Mouse (Mus musculus) ES-Bruce4 (cell line): Measurements from ENCODE around the gene Bcl7a. TPM values are rescaled to one million over a fixed set of nuclear protein-coding genes. Genes with fewer than 3 reads are reported as not detected.
A peak's percentile ranks its signal among the peaks of the same experiment; 100 is the strongest.

Experiments used
- H3K27ac ChIP-seq: 2 replicates; pipeline ENCODE4 v1.5.1; 2012; ENCODE audit warnings: low read length, inconsistent platforms; ENCODE audit not compliant: insufficient read depth
- H3K27me3 ChIP-seq: 2 replicates; pipeline ENCODE4 v1.6.1; 2012; ENCODE audit warnings: mild to moderate bottlenecking, low read length, inconsistent platforms; ENCODE audit not compliant: control insufficient read depth, poor library complexity, insufficient read depth, severe bottlenecking
- H3K36me3 ChIP-seq: 2 replicates; pipeline ENCODE4 v1.6.1; 2012; ENCODE audit warnings: inconsistent platforms, mild to moderate bottlenecking, low read length, moderate library complexity; ENCODE audit not compliant: control insufficient read depth, poor library complexity, insufficient read depth, severe bottlenecking
- H3K4me1 ChIP-seq: one replicate; pipeline ENCODE4 v1.8.1; 2011; ENCODE audit warnings: low read length; ENCODE audit not compliant: control insufficient read depth, insufficient read depth
- H3K4me3 ChIP-seq: 2 replicates; pipeline ENCODE4 v1.5.1; 2011; ENCODE audit warnings: low read depth, mild to moderate bottlenecking, low read length
- H3K9ac ChIP-seq: 2 replicates; pipeline ENCODE4 v1.6.1; 2012; ENCODE audit warnings: low read depth, mild to moderate bottlenecking, inconsistent platforms; ENCODE audit not compliant: poor library complexity, severe bottlenecking
- H3K9me3 ChIP-seq: replicated peaks from 2 replicates; pipeline ENCODE4 v1.6.1; 2012; ENCODE audit warnings: mild to moderate bottlenecking, low read length, inconsistent platforms; ENCODE audit not compliant: control insufficient read depth, poor library complexity, insufficient read depth, severe bottlenecking
- CTCF ChIP-seq: IDR thresholded peaks from one replicate; pipeline ENCODE4 v1.8.1; 2011; ENCODE audit warnings: low read depth, low read length
- EP300 ChIP-seq: IDR thresholded peaks from 2 replicates; pipeline ENCODE4 v1.6.1; 2011; ENCODE audit warnings: low read depth, low read length; ENCODE audit not compliant: insufficient read depth
- POLR2A ChIP-seq: IDR thresholded peaks from one replicate; pipeline ENCODE4 v1.8.1; 2011; ENCODE audit warnings: low read length; ENCODE audit not compliant: insufficient read depth
- polyA plus RNA-seq: library from polyadenylated mRNA; stranded (reverse); fragments of >200 nt; gene quantifications from 2 replicates; pipeline ENCODE4 v1.2.4, GENCODE M21; 2011; ENCODE audit warnings: low read depth; ENCODE audit not compliant: missing spikeins, insufficient read depth, insufficient read length

Gene Bcl7a
- polyA plus RNA-seq, 1 experiment = 25.4 TPM

- Histone ChIP-seq H3K27ac (no peak overlapping the region), H3K36me3 (no peaks in the 10 kb centered on the region; the same call in 1 of the 2 replicates), H3K9me3 (no peaks in the 10 kb centered on the region), H3K27me3 (no peaks in the 10 kb centered on the region), H3K4me1 (peaks cover 7% of the 10 kb centered on the region), H3K4me3 (no peak overlapping the region), H3K9ac (no peak overlapping the region)
- TF ChIP-seq POLR2A = no peak
- no peak for TF ChIP-seq EP300
- peak; percentile 67 for TF ChIP-seq CTCF
Measured at GRCm38 (mm10) chr5:123350386-123350785, 6.8 kb downstream of the Bcl7a start.

GRCm38 (mm10) chr5:123355918-123356317 lies 12.3 kb downstream of the Bcl7a start:
- Histone ChIP-seq H3K9ac (no peak overlapping the region), H3K9me3 (no peaks in the 10 kb centered on the region), H3K4me3 (no peak overlapping the region), H3K27me3 (no peaks in the 10 kb centered on the region), H3K27ac (peak overlapping the region; percentile 38; the same call in 1 of the 2 replicates), H3K36me3 (peaks cover 17% of the 10 kb centered on the region), H3K4me1 (peaks cover 6% of the 10 kb centered on the region)
- TF ChIP-seq EP300 (peak; percentile 67; the same call in 1 of the 2 replicates), CTCF (no peak)

- Histone ChIP-seq H3K9ac (no peak overlapping the region), H3K4me1 (peaks cover 6% of the 10 kb centered on the region), H3K9me3 (no peaks in the 10 kb centered on the region), H3K27me3 (no peaks in the 10 kb centered on the region), H3K36me3 (peaks cover 17% of the 10 kb centered on the region), H3K27ac (no peak overlapping the region), H3K4me3 (no peak overlapping the region)
- no peak for TF ChIP-seq POLR2A
- TF ChIP-seq CTCF = no peak
- no peak for TF ChIP-seq EP300
Measured at GRCm38 (mm10) chr5:123357253-123357652, 13.6 kb downstream of the Bcl7a start.

GRCm38 (mm10) chr5:123359431-123359830 lies 15.8 kb downstream of the Bcl7a start:
- Histone ChIP-seq H3K9ac (no peak overlapping the region), H3K4me1 (peaks cover 5% of the 10 kb centered on the region), H3K36me3 (peaks cover 17% of the 10 kb centered on the region), H3K27ac (no peak overlapping the region), H3K9me3 (no peaks in the 10 kb centered on the region), H3K4me3 (no peak overlapping the region), H3K27me3 (no peaks in the 10 kb centered on the region)
- TF ChIP-seq CTCF = no peak
- TF ChIP-seq EP300 = no peak
- TF ChIP-seq POLR2A = no peak

GRCm38 (mm10) chr5:123362911-123363310 lies 19.3 kb downstream of the Bcl7a start:
- Histone ChIP-seq H3K27me3 (no peaks in the 10 kb centered on the region), H3K9ac (no peak overlapping the region), H3K4me1 (no peaks in the 10 kb centered on the region), H3K27ac (no peak overlapping the region), H3K9me3 (no peaks in the 10 kb centered on the region), H3K36me3 (peaks cover 5% of the 10 kb centered on the region; the same call in 1 of the 2 replicates), H3K4me3 (no peak overlapping the region)
- TF ChIP-seq EP300 (no peak), POLR2A (no peak), CTCF (no peak)

- TF ChIP-seq POLR2A (no peak), EP300 (no peak), CTCF (no peak)
- Histone ChIP-seq H3K9ac (peak overlapping the region; percentile 29; the same call in 1 of the 2 replicates), H3K4me1 (no peaks in the 10 kb centered on the region)
Measured at GRCm38 (mm10) chr5:123364302-123364971, 20.8 kb downstream of the Bcl7a start.

More at GRCm38 (mm10) chr5:123364302-123364971, 20.8 kb downstream of the Bcl7a start:
- no peaks in the 10 kb centered on the region for H3K27me3 ChIP-seq
- no peaks in the 10 kb centered on the region for H3K9me3 ChIP-seq
- peak overlapping the region; percentile 61 for H3K27ac ChIP-seq
- H3K4me3 ChIP-seq = no peak overlapping the region
- H3K36me3 ChIP-seq = no peaks in the 10 kb centered on the region; the same call in 1 of the 2 replicates
